Mouse (Mus musculus) heart, embryonic 15.5 days (tissue): ENCODE measurements around the gene Hoxa7. TPM values are rescaled to one million over a fixed set of nuclear protein-coding genes. Genes with fewer than 3 reads are reported as not detected.

Experiments
- ATAC-seq: fragments of 200-750 bp; cut with Nextera tagmentation; replicated peaks from 2 replicates; pipeline ENCODE4 v1.8.0; 2017; ENCODE audit warnings: low read depth, moderate TSS enrichment; ENCODE audit not compliant: insufficient number of reproducible peaks, insufficient read depth, low FRiP score
- H3K27ac ChIP-seq: fragments of 300-500 bp; sonication (generic); 2 replicates; pipeline ENCODE4 v1.5.1; 2015; ENCODE audit warnings: mild to moderate bottlenecking, inconsistent platforms
- H3K27me3 ChIP-seq: fragments of 300-500 bp; sonication (generic); 2 replicates; pipeline ENCODE4 v1.6.1; 2015; ENCODE audit warnings: inconsistent platforms
- H3K36me3 ChIP-seq: fragments of 300-500 bp; sonication (generic); 2 replicates; pipeline ENCODE4 v1.6.1; 2015; ENCODE audit warnings: mild to moderate bottlenecking, inconsistent platforms
- H3K4me1 ChIP-seq: fragments of 300-500 bp; sonication (generic); replicated peaks from 2 replicates; pipeline ENCODE4 v1.6.1; 2015; ENCODE audit warnings: inconsistent platforms
- H3K4me2 ChIP-seq: fragments of 300-500 bp; sonication (generic); 2 replicates; pipeline ENCODE4 v1.6.1; 2015; ENCODE audit warnings: inconsistent platforms, mild to moderate bottlenecking, moderate library complexity
- H3K4me3 ChIP-seq: fragments of 300-500 bp; sonication (generic); 2 replicates; pipeline ENCODE4 v1.5.1; 2015; ENCODE audit warnings: mild to moderate bottlenecking, inconsistent platforms
- H3K9ac ChIP-seq: fragments of 300-500 bp; sonication (generic); 2 replicates; pipeline ENCODE4 v1.6.1; 2015; ENCODE audit warnings: mild to moderate bottlenecking, inconsistent platforms
- H3K9me3 ChIP-seq: fragments of 300-500 bp; sonication (generic); replicated peaks from 2 replicates; pipeline ENCODE4 v1.6.1; 2016; ENCODE audit warnings: inconsistent platforms
- WGBS: fragments of 180-500 bp; shearing (Covaris S2); methylation state at CpG from one replicate; pipeline ENCODE4 v1.1.7; 2015; ENCODE audit warnings: mixed read lengths; 5-methylcytosine and 5-hydroxymethylcytosine counted together
- polyA plus RNA-seq: library from polyadenylated mRNA; unstranded; fragments of >200 nt; fragmentation: Nextera tagmentation; extraction: Ambion mirVana; gene quantifications from 2 replicates; pipeline ENCODE4 v1.2.1, GENCODE M21; 2015

The Hoxa7 gene
- polyA plus RNA-seq, 1 experiment from 2014 or later: 0.54 TPM

DNA sequence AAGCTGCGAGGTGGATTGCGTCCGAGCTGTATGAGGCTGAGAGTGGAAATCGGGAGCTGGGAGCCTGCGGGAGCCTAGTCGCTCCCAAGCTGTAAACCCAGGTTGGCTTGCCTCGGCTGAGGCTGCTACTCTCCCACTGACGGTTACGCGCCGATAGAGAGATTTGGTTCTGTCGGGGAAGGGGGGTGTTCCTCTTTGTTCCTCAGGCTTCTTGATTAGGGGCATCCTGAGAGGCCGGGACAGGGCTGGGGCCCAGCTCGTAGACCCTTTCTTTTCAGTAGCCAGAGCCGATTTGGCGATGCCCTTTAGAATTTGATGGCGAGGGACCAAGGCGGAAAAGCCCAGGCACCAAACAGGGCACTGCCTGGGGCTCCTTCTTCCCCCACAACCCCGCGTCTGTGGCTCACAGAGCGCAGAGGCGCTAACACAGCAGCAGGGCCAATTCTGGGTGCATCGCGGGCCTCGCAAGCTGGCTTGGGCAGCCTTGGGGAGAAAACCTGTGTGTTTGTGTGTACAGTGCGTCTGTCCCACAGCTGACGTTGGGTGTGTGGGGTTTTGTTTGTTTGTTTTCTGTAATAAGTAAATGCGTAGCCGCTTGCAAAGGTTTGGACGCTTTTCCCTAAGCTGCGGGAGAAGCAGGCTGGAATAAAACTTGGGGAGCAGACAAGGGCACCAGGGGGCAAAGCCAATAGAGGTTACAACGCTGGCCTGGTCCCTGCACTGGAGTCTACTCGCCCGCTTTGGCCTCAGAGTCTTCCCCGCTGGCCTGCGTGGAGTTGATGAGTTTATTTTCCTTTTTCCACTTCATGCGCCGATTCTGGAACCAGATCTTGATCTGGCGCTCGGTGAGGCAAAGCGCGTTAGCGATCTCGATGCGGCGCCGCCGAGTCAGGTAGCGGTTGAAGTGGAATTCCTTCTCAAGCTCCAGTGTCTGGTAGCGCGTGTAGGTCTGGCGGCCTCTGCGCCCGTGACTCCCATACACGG, 15.7 kb downstream of the Hoxa7 start:
- Histone ChIP-seq H3K27ac (no peak overlapping the region), H3K4me2 (0 out of 2 replicates have a peak overlapping the region, but pooled peaks have one; percentile 8), H3K4me3 (0 out of 2 replicates have a peak overlapping the region, but pooled peaks have one; percentile 53), H3K27me3 (peaks cover 98% of the 10 kb centered on the region), H3K4me1 (peaks cover 24% of the 10 kb centered on the region), H3K9ac (no peak overlapping the region), H3K9me3 (no peaks in the 10 kb centered on the region), H3K36me3 (no peaks in the 10 kb centered on the region)
- WGBS: 9% methylated on average over 55 of the region's 55 CpGs
- ATAC-seq: no peak

GRCm38 (mm10) chr6:52205221-52205620, 16.4 kb downstream of the Hoxa7 start:
- no peak overlapping the region for H3K27ac ChIP-seq
- no peak overlapping the region for H3K9ac ChIP-seq

DNA sequence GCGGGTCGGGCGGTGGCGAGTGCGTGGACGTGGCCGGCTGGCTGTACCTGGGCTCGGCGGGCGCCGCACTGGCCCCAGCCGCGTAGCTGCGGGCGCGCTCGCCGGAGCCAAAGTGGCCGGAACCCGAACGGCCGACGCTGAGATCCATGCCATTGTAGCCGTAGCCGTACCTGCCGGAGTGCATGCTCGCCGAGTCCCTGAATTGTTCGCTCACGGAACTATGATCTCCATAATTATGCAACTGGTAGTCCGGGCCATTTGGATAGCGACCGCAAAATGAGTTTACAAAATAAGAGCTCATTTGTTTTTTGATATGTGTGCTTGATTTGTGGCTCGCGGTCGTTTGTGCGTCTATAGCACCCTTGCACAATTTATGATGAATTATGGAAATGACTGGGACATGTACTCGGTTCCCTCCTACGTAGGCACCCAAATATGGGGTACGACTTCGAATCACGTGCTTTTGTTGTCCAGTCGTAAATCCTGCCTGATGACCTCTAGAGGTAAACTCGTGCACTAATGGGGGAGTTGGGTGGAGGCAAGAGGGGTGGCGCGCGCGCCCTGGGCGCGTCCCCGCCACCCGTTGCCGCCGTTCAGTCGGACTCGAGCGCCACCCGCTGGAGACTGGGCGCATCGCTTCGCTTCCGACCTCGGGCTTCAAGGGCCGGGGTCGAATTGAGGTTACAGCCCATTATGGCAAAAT, 17.5 kb downstream of the Hoxa7 start, which contains the start of gene Hoxa5:
Hoxa5 (minus strand) TSS at position 538 of the 703 bp plus-strand sequence.
- ATAC-seq: no peak
- peak within 1 kb of the TSS; percentile 52 for H3K9ac ChIP-seq
- under 1% methylated on average over 65 of the region's 65 CpGs for WGBS
- H3K27ac ChIP-seq: peak within 1 kb of the TSS; percentile 25; the same call in 1 of the 2 replicates
- no peaks in the 10 kb centered on the region for H3K9me3 ChIP-seq
- H3K36me3 ChIP-seq: no peaks in the 10 kb centered on the region
- peaks cover 24% of the 10 kb centered on the region for H3K4me1 ChIP-seq
- H3K4me2 ChIP-seq: peak within 1 kb of the TSS; percentile 62
- peak within 1 kb of the TSS; percentile 53 for H3K4me3 ChIP-seq
- peaks cover 98% of the 10 kb centered on the region for H3K27me3 ChIP-seq

More at GRCm38 (mm10) chr6:52205221-52205620, 16.4 kb downstream of the Hoxa7 start:
- Histone ChIP-seq H3K36me3 (no peaks in the 10 kb centered on the region), H3K9me3 (no peaks in the 10 kb centered on the region), H3K4me1 (peaks cover 24% of the 10 kb centered on the region), H3K4me3 (peak overlapping the region; percentile 53), H3K4me2 (0 out of 2 replicates have a peak overlapping the region, but pooled peaks have one; percentile 8), H3K27me3 (peaks cover 98% of the 10 kb centered on the region)
- no peak for ATAC-seq
- 19% methylated on average over 14 of the region's 14 CpGs for WGBS

DNA sequence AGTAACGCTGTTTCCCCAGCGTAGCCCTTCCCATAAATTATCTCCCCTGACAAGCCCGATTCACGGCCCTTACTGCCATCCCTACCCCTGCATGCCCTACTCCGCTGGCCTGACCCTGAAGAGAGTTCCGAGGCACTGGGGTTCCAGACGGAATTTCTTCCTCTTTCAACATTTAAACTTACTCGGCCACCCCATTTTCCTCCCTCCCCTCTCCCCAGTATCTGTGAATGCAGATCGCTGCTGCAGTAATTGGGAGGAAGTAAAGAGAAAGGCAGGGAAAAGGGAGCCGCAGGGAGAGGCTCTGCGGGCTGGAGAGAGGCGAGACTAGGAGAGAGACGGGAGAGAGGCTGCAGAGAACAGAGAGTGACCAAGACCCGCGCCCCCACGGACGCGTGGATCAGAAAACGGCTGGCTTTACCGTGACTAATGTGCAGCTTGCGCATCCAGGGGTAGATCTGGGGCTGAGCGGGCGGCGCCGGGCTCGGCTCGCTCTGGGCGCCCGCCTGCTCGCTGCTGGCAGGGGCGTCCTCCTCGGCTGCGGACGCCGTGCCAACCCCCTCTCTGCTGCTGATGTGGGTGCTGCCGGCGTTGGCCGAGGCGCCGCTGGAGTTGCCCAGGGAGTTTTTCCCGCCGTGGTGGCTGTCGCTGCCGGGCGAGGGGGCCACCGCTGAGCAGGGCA, 18.1 kb downstream of the Hoxa7 start:
- Histone ChIP-seq H3K4me3 (peak overlapping the region; percentile 53), H3K4me1 (peaks cover 19% of the 10 kb centered on the region), H3K9ac (peak overlapping the region; percentile 52), H3K4me2 (peak overlapping the region; percentile 62), H3K36me3 (no peaks in the 10 kb centered on the region), H3K9me3 (no peaks in the 10 kb centered on the region), H3K27ac (peak overlapping the region; percentile 25; the same call in 1 of the 2 replicates), H3K27me3 (peaks cover 98% of the 10 kb centered on the region)
- no peak; the same call in 1 of the 2 replicates for ATAC-seq
- WGBS: 2% methylated on average over 46 of the region's 46 CpGs

- no peak for ATAC-seq
- Histone ChIP-seq H3K27me3 (peaks cover 98% of the 10 kb centered on the region), H3K9ac (peak overlapping the region; percentile 52; the same call in 1 of the 2 replicates), H3K36me3 (no peaks in the 10 kb centered on the region), H3K4me3 (peak overlapping the region; percentile 53), H3K4me1 (peaks cover 15% of the 10 kb centered on the region), H3K9me3 (no peaks in the 10 kb centered on the region), H3K27ac (no peak overlapping the region), H3K4me2 (peak overlapping the region; percentile 62)
- 3% methylated on average over 10 of the region's 10 CpGs for WGBS
Observed at GRCm38 (mm10) chr6:52203121-52203370, 18.6 kb downstream of the Hoxa7 start.

GRCm38 (mm10) chr6:52202362-52203120, 19.1 kb downstream of the Hoxa7 start:
- peak overlapping the region; percentile 53 for H3K4me3 ChIP-seq
- 10% methylated on average over 22 of the region's 22 CpGs for WGBS
- H3K36me3 ChIP-seq: no peaks in the 10 kb centered on the region
- ATAC-seq: no peak
- H3K4me2 ChIP-seq: peak overlapping the region; percentile 62; the same call in 1 of the 2 replicates
- peaks cover 99% of the 10 kb centered on the region for H3K27me3 ChIP-seq
- H3K9ac ChIP-seq: peak overlapping the region; percentile 4; the same call in 1 of the 2 replicates
- no peaks in the 10 kb centered on the region for H3K9me3 ChIP-seq
- peaks cover 14% of the 10 kb centered on the region for H3K4me1 ChIP-seq
- H3K27ac ChIP-seq: no peak overlapping the region

- Histone ChIP-seq H3K9ac (no peak overlapping the region), H3K4me2 (no peak overlapping the region; the same call in 1 of the 2 replicates), H3K27ac (no peak overlapping the region), H3K4me3 (no peak overlapping the region), H3K27me3 (peaks cover 99% of the 10 kb centered on the region), H3K36me3 (no peaks in the 10 kb centered on the region), H3K4me1 (peaks cover 14% of the 10 kb centered on the region), H3K9me3 (no peaks in the 10 kb centered on the region)
- ATAC-seq: no peak
- WGBS: 33% methylated on average over 1 of the region's 1 CpGs
Observed at GRCm38 (mm10) chr6:52201269-52201668, 20.4 kb downstream of the Hoxa7 start.

DNA sequence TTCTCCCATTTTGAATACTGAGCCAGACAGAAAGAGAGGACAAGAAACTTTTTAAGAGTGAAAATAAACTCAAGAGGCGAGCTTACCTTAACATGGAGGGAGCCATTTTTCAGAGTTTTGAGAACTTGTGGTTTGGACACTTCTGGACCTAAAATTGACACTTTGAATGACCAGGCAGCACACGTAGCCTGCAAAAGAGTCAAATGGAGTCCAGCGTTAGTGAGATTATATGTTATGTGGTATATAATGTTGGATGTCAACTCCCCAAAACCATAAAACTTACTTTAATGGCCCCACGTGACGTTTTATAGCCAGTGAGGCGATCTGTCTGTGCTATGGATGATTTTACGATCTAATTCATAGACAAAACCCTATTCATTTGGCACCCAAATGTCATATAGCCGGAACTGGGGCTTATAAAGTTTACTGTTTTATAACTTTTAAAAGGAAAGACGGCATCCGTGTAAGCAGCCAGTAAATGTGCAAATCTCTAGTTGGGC, 20.9 kb downstream of the Hoxa7 start:
- peaks cover 99% of the 10 kb centered on the region for H3K27me3 ChIP-seq
- ATAC-seq: no peak
- H3K4me1 ChIP-seq: peaks cover 14% of the 10 kb centered on the region
- H3K4me2 ChIP-seq: no peak overlapping the region; the same call in 1 of the 2 replicates
- H3K9ac ChIP-seq: no peak overlapping the region
- 29% methylated on average over 10 of the region's 10 CpGs for WGBS
- H3K36me3 ChIP-seq: no peaks in the 10 kb centered on the region
- H3K4me3 ChIP-seq: no peak overlapping the region
- no peak overlapping the region for H3K27ac ChIP-seq
- H3K9me3 ChIP-seq: no peaks in the 10 kb centered on the region

- H3K27me3 ChIP-seq: peaks cover 99% of the 10 kb centered on the region
- H3K9ac ChIP-seq: no peak overlapping the region
- no peak overlapping the region for H3K27ac ChIP-seq
- no peaks in the 10 kb centered on the region for H3K36me3 ChIP-seq
- H3K9me3 ChIP-seq: no peaks in the 10 kb centered on the region
- H3K4me2 ChIP-seq: no peak overlapping the region
- WGBS: 16% methylated on average over 30 of the region's 30 CpGs
- peaks cover 14% of the 10 kb centered on the region for H3K4me1 ChIP-seq
- H3K4me3 ChIP-seq: no peak overlapping the region
- no peak for ATAC-seq
Observed at GRCm38 (mm10) chr6:52200073-52200750, 21.4 kb downstream of the Hoxa7 start.

GRCm38 (mm10) chr6:52197271-52197670, 24.4 kb downstream of the Hoxa7 start:
- no peak overlapping the region for H3K4me2 ChIP-seq
- peaks cover 2% of the 10 kb centered on the region for H3K4me1 ChIP-seq
- H3K4me3 ChIP-seq: no peak overlapping the region
- H3K36me3 ChIP-seq: no peaks in the 10 kb centered on the region
- H3K27ac ChIP-seq: no peak overlapping the region; the same call in 1 of the 2 replicates
- no peaks in the 10 kb centered on the region for H3K9me3 ChIP-seq
- 0 out of 2 replicates have a peak, but pooled peaks have one; percentile 50 for ATAC-seq
- 5% methylated on average over 10 of the region's 10 CpGs for WGBS
- H3K27me3 ChIP-seq: peaks cover 99% of the 10 kb centered on the region
- no peak overlapping the region for H3K9ac ChIP-seq
